Mouse (Mus musculus) midbrain, embryonic 15.5 days (tissue): ENCODE results near the gene Slc38a5. TPM values are rescaled to one million over a fixed set of nuclear protein-coding genes. Genes with fewer than 3 reads are reported as not detected.

Experiments used
- ATAC-seq: fragments of 200-750 bp; cut with Nextera tagmentation; replicated peaks from 2 replicates; pipeline ENCODE4 v1.8.0; 2017; ENCODE audit warnings: moderate TSS enrichment
- H3K27ac ChIP-seq: fragments of 300-500 bp; sonication (generic); 2 replicates; pipeline ENCODE4 v1.5.1; 2015; ENCODE audit warnings: mild to moderate bottlenecking, inconsistent platforms
- H3K27me3 ChIP-seq: fragments of 300-500 bp; sonication (generic); replicated peaks from 2 replicates; pipeline ENCODE4 v1.6.1; 2015; ENCODE audit warnings: inconsistent platforms
- H3K36me3 ChIP-seq: fragments of 300-500 bp; sonication (generic); replicated peaks from 2 replicates; pipeline ENCODE4 v1.6.1; 2015; ENCODE audit warnings: inconsistent platforms
- H3K4me1 ChIP-seq: fragments of 300-500 bp; sonication (generic); 2 replicates; pipeline ENCODE4 v1.6.1; 2015; ENCODE audit warnings: inconsistent platforms
- H3K4me2 ChIP-seq: fragments of 300-500 bp; sonication (generic); 2 replicates; pipeline ENCODE4 v1.6.1; 2015; ENCODE audit warnings: inconsistent platforms, mild to moderate bottlenecking, moderate library complexity
- H3K4me3 ChIP-seq: fragments of 300-500 bp; sonication (generic); 2 replicates; pipeline ENCODE4 v1.5.1; 2015; ENCODE audit warnings: mild to moderate bottlenecking, inconsistent platforms
- H3K9ac ChIP-seq: fragments of 300-500 bp; sonication (generic); 2 replicates; pipeline ENCODE4 v1.6.1; 2015; ENCODE audit warnings: mild to moderate bottlenecking, inconsistent platforms
- H3K9me3 ChIP-seq: fragments of 300-500 bp; sonication (generic); 2 replicates; pipeline ENCODE4 v1.6.1; 2016; ENCODE audit warnings: inconsistent platforms
- WGBS: fragments of 180-500 bp; shearing (Covaris S2); methylation state at CpG from one replicate; pipeline ENCODE4 v1.1.7; 2015; ENCODE audit warnings: mixed read lengths; 5-methylcytosine and 5-hydroxymethylcytosine counted together
- polyA plus RNA-seq: library from polyadenylated mRNA; unstranded; fragments of >200 nt; fragmentation: Nextera tagmentation; extraction: Ambion mirVana; gene quantifications from 2 replicates; pipeline ENCODE4 v1.2.1, GENCODE M21; 2015

Slc38a5 gene
- polyA plus RNA-seq = 47.5 and 48.4 TPM in 2 replicates

DNA sequence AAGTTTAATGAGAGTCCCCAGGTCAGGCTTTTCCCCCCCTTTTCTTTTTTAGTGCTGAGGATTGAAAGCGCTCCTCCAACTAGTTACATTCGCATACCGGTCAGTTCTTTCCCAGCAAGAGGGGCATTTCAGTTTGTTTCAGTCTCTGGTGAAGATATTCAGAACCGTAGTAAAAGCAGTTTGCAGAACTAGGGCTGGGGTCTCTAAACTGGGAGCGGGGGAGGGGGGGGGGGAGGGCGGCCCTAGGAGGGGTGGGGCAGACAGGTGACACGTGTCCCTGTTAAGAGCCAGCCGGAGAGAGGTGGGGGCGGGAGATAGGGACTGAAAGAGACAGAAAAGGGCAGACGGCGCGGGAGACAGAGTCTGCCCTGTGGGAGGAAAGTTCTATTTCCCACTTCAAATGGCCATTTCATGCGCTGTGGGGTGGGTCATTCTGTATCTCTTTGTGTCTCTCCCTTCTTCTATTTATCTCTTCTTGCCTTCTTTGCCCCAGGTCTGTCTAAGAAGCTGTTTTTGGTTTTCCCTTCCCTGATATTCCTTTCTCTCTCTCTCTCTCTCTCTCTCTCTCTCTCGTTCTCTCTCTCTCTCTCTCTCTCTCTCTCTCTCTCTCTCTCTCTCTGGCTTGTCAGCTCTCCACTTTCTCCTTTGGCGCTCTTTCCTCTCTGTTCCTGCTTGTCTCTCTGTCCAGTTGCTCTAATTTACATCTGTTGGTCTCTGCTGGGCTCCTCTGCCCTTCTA, at the start of gene Slc38a5:
TSS of gene Slc38a5 (plus strand) at position 51 of the 738 bp plus-strand sequence.
- no peak for ATAC-seq
- no peaks in the 10 kb centered on the region for H3K9me3 ChIP-seq
- H3K27me3 ChIP-seq = no peaks in the 10 kb centered on the region; the same call in 1 of the 2 replicates
- H3K27ac ChIP-seq = no peak within 1 kb of the TSS
- no peaks in the 10 kb centered on the region for H3K36me3 ChIP-seq
- no peak within 1 kb of the TSS for H3K9ac ChIP-seq
- H3K4me3 ChIP-seq = no peak within 1 kb of the TSS
- H3K4me1 ChIP-seq = no peaks in the 10 kb centered on the region
- 15% methylated on average over 11 of the region's 15 CpGs for WGBS
- peak within 1 kb of the TSS; percentile 16; the same call in 1 of the 2 replicates for H3K4me2 ChIP-seq

DNA sequence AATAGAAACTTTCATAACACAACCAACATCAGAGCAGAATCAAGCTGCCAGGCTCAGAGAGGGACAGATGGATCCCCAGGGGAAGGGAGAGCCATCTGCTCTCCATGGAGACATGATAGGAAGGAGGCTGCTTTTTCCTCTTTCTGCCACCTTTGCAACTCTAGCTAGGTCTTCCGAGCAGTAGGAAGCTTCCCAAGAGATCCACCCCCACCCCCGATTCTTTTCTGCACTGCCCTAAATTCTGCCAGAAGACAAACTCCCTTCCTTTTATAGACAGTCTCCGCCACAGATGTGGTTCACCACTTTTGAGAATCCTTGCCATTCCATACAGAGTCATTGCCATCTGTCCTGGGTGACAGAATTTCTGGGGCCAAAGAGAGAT, 48.6 kb upstream of the Slc38a5 start:
- H3K27me3 ChIP-seq = no peaks in the 10 kb centered on the region
- H3K9me3 ChIP-seq = no peaks in the 10 kb centered on the region
- H3K27ac ChIP-seq = no peak overlapping the region
- no peak for ATAC-seq
- H3K4me2 ChIP-seq = no peak overlapping the region
- no peak overlapping the region for H3K9ac ChIP-seq
- H3K4me1 ChIP-seq = no peaks in the 10 kb centered on the region
- no peak overlapping the region for H3K4me3 ChIP-seq
- no peaks in the 10 kb centered on the region for H3K36me3 ChIP-seq
- WGBS = 78% methylated on average over 3 of the region's 3 CpGs

DNA sequence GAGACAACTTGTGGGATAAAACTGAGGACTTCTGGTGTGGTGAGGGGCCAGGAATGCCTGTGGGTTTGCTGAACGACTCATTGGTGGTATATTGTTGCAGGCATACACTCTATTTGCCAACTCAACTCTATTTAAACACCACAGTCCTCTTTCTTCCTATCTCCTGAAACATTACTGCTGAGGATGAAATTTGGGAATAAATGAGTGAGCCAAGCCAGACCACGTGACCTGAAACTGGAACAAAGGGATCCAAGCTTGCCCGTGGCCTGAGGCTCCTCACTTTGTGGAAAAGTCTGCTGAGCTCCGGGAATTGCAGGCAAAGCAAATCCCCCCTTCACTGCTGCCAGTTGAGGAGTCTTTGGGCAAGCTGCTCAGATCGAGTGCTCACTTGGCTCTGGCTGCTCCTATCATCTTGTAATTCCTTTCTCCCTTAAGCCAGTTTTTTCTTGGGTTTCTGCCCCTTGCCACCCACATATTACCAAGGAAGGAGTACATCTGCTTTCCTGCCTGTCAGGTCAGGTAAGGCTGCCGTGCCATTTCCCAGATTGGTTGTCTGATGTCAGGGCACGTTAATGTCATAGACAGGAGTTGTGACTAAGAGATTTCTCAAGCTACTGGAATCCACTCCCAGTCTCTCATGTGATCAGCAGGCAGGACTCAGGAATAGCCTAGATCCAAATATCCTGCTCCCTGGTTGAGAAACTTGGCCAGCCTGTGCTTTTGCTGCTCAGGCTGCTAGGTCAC, 48.1 kb upstream of the Slc38a5 start:
- WGBS = 50% methylated on average over 7 of the region's 7 CpGs

DNA sequence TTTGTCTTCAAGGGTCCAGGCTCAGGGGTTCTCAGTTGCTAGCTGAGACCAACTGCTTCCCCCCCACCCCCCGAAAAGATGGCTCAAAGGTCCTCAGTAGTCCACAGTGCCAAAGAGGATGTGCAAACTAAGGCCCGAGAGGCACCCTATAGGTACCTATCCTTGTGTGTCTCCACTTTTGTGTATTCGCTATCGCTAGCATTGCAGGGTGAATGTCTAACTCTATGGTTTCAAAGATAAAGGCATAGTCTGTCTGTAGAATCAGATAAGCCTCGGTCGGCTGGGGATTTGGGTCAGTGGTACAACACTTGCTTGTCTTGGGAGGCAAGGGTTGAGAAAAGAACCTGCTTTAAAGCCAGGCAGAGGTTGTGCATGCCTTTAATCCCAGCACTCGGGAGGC, 47.5 kb upstream of the Slc38a5 start:
- Histone ChIP-seq H3K9ac (no peak overlapping the region), H3K27me3 (no peaks in the 10 kb centered on the region), H3K27ac (no peak overlapping the region), H3K4me1 (no peaks in the 10 kb centered on the region), H3K4me2 (no peak overlapping the region), H3K9me3 (no peaks in the 10 kb centered on the region), H3K36me3 (no peaks in the 10 kb centered on the region), H3K4me3 (no peak overlapping the region)
- WGBS = 87% methylated on average over 7 of the region's 7 CpGs
- no peak for ATAC-seq

More for the DNA sequence above, 48.1 kb upstream of the Slc38a5 start:
- Histone ChIP-seq H3K36me3 (no peaks in the 10 kb centered on the region), H3K4me1 (no peaks in the 10 kb centered on the region), H3K27ac (no peak overlapping the region), H3K9ac (no peak overlapping the region), H3K4me2 (no peak overlapping the region), H3K4me3 (no peak overlapping the region), H3K27me3 (no peaks in the 10 kb centered on the region), H3K9me3 (no peaks in the 10 kb centered on the region)
- no peak for ATAC-seq

DNA sequence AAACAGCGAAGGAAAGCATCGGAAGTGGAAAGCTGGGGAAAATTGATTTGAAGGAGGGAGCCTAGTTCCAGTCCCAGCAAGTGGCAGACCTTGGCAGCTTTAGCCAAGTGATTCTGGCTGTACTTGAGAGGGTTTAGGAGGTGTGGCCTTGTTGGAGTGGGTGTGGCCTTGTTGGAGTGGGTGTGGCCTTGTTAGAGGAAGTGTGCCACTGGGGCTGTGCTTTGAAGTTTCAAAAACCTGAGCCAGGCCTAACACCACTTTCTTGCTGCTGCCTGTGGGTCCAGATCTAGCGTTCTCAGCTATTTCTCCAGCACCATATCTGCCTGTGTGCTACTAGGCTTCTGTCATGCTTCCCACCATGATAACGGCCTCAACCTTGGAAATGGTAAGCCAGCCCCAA, 40.7 kb upstream of the Slc38a5 start:
- ATAC-seq = no peak
- no peak overlapping the region for H3K4me3 ChIP-seq
- H3K27ac ChIP-seq = no peak overlapping the region
- WGBS = 76% methylated on average over 4 of the region's 4 CpGs
- H3K9me3 ChIP-seq = no peaks in the 10 kb centered on the region
- H3K4me2 ChIP-seq = no peak overlapping the region
- no peak overlapping the region for H3K9ac ChIP-seq
- no peaks in the 10 kb centered on the region for H3K4me1 ChIP-seq
- H3K27me3 ChIP-seq = no peaks in the 10 kb centered on the region
- no peaks in the 10 kb centered on the region for H3K36me3 ChIP-seq

DNA sequence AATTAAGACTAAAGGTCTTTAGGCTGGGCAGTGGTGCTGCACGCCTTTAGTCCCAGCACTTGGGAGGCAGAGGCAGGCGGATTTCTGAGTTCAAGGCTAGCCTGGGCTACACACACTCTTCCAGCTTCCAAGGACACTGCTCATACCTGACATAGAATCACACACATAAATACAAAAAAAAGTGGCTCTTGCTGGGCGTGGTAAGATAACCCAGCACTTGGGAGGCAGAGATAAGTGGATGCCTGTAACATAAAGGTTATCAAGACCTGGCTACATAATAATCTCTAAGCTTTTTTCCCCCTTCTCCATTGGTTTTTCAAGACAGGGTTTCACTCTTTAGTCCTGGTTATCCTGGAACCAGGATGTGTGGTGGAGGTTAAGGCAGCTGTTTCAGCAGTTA, 37.3 kb upstream of the Slc38a5 start:
- ATAC-seq = no peak
- Histone ChIP-seq H3K4me3 (no peak overlapping the region), H3K27me3 (no peaks in the 10 kb centered on the region), H3K36me3 (no peaks in the 10 kb centered on the region), H3K27ac (no peak overlapping the region), H3K4me1 (no peaks in the 10 kb centered on the region), H3K4me2 (no peak overlapping the region), H3K9ac (no peak overlapping the region), H3K9me3 (no peaks in the 10 kb centered on the region)
- 69% methylated on average over 3 of the region's 3 CpGs for WGBS

DNA sequence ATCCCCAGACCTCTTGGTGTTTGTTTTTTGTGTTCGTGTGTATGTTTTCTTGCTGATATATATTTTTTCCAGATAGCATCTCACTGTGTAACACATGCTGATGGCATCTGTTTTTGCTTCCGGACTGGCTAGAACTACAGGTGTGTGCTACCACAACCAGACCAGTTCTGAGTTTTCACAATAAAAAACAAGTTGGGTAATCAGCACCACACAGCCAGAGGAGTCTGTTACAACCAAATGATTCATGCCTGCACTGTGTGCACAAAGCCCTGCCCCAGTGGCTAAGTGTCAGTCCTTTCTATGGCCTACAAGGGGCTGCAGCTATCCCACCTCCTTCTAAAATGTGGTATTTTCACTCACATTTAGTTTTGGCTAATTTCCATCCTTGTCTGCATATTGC, 34.2 kb upstream of the Slc38a5 start:
- 82% methylated on average over 2 of the region's 2 CpGs for WGBS
- H3K27ac ChIP-seq = no peak overlapping the region
- H3K9ac ChIP-seq = no peak overlapping the region
- ATAC-seq = no peak
- H3K4me3 ChIP-seq = no peak overlapping the region
- no peaks in the 10 kb centered on the region for H3K4me1 ChIP-seq
- H3K36me3 ChIP-seq = no peaks in the 10 kb centered on the region
- no peak overlapping the region for H3K4me2 ChIP-seq
- no peaks in the 10 kb centered on the region for H3K27me3 ChIP-seq
- H3K9me3 ChIP-seq = no peaks in the 10 kb centered on the region

DNA sequence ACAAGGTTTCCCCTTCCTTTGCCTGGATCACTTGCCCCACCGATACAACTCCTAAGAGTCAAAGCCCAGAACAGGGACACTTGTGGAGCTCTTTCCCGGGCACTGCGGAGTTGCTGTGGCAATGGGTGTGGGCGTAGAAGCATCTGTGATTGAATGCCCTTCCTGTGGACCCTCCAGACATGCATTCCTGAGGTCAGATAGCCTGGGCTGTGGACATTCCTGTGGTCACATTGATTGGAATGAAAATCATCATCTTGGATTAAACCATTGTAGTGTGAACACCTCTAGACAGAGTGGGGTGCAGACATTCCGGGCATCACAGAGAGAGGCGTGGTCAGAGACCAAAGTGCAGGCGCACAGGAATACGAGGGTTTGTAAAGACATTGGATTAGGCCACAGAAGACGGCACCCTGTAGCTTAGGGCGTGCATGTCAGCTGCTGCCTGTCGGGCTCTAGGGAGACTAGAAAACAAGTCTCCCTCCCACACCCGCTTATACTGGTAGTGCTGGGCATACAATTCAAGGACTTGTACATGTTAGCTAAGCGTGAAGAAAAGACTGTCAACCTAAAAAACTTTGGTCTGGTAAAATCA, 32.0 kb upstream of the Slc38a5 start:
- no peak for ATAC-seq
- H3K4me3 ChIP-seq = no peak overlapping the region
- H3K27ac ChIP-seq = no peak overlapping the region

DNA sequence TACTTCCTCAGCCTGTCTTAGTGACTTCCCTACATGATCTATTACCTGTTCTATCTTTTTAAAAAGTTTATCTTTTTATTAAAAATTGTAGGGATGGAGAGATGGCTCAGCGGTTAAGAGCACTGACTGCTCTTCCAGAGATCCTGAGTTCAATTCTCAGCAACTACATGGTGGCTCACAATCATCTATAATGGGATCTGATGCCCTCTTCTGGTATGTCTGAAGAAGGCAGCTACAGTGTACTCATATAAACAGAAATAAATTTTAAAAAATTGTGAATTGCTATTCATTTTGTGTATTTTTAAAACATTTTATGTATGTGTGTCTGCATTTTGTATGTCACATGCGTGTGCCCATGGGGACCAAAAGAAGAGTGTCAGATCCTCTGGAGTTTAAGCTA, 23.3 kb upstream of the Slc38a5 start:
- Histone ChIP-seq H3K9me3 (no peaks in the 10 kb centered on the region), H3K27ac (no peak overlapping the region), H3K9ac (no peak overlapping the region), H3K27me3 (no peaks in the 10 kb centered on the region), H3K4me1 (peaks cover 6% of the 10 kb centered on the region), H3K4me3 (no peak overlapping the region), H3K36me3 (no peaks in the 10 kb centered on the region), H3K4me2 (no peak overlapping the region)
- 83% methylated on average over 2 of the region's 2 CpGs for WGBS
- ATAC-seq = no peak

More for the DNA sequence above, 32.0 kb upstream of the Slc38a5 start:
- Histone ChIP-seq H3K4me2 (no peak overlapping the region), H3K36me3 (no peaks in the 10 kb centered on the region), H3K4me1 (no peaks in the 10 kb centered on the region), H3K9ac (no peak overlapping the region), H3K9me3 (no peaks in the 10 kb centered on the region), H3K27me3 (no peaks in the 10 kb centered on the region)
- WGBS = 65% methylated on average over 13 of the region's 13 CpGs

DNA sequence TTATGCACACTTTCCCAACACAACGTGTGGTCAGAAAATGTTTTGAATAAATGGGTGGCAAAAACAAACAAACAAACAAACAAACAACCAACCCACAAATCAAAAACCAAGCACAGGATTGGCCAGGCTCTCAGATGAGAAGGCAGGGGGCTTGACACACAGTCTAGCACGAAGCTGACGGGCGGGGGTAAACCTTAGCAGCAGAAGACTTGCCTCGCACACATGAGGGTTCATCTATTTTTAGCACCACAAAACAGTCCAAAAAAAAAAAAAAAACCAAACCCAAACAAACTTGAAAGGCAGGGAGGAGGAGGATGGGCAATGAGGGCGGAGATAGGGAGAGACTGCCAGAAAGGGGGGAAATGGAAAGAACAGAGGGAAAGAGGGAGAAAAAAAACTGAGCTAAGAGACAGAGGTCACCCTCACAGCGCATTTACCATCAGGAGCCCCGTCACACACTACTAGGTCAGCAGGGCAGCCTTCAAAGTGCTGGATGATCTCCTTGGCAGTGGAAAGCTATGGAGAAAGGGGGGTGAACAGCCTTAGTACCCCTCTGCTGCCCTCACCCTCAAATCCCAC, 22.3 kb upstream of the Slc38a5 start:
- H3K36me3 ChIP-seq = no peaks in the 10 kb centered on the region
- no peak overlapping the region for H3K4me2 ChIP-seq
- H3K9ac ChIP-seq = no peak overlapping the region
- ATAC-seq = no peak
- WGBS = 91% methylated on average over 8 of the region's 8 CpGs
- no peaks in the 10 kb centered on the region for H3K9me3 ChIP-seq
- no peaks in the 10 kb centered on the region for H3K27me3 ChIP-seq
- H3K4me3 ChIP-seq = no peak overlapping the region
- peaks cover 6% of the 10 kb centered on the region for H3K4me1 ChIP-seq
- no peak overlapping the region for H3K27ac ChIP-seq

DNA sequence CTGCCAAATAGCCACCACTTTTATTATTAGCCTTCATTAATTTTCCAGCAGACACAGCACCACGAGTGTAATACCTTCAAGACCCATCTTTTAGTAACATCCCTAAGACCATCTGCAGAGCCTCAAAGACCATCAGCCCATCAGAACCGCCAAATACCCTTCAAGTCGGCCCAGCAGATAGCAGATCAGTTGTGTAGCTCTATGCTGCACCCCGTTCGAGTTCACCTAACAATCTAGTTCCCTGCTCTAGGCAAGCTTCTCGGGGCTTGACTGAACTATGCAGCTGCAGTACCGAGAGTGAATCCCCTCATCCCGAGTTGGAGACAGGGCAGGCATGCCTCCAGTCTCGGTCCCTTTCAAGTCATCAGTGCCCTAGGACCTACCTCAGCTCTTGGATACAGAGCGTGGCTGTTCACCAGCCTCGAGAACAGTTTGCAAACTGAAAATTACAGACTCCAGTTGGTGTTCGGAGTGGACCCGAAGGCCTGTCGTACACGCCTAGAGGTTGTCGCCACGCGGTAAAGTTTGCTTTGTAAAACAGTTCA, 19.1 kb upstream of the Slc38a5 start:
- no peaks in the 10 kb centered on the region for H3K27me3 ChIP-seq
- H3K27ac ChIP-seq = peak overlapping the region; percentile 48
- 24% methylated on average over 18 of the region's 18 CpGs for WGBS
- no peak; the same call in 1 of the 2 replicates for ATAC-seq
- H3K4me1 ChIP-seq = peaks cover 6% of the 10 kb centered on the region
- no peaks in the 10 kb centered on the region for H3K36me3 ChIP-seq
- peak overlapping the region; percentile 51 for H3K4me3 ChIP-seq
- peak overlapping the region; percentile 57 for H3K4me2 ChIP-seq
- H3K9me3 ChIP-seq = no peaks in the 10 kb centered on the region
- H3K9ac ChIP-seq = peak overlapping the region; percentile 60
